Mouse (Mus musculus): ENCODE measurements at regions not wholly inside any gene's neighbourhood (a gene's known extent, or its start where the extent isn't known, plus 50 kb on each side); places are given as distances from the start of the nearest gene placed in this dataset.

DNA sequence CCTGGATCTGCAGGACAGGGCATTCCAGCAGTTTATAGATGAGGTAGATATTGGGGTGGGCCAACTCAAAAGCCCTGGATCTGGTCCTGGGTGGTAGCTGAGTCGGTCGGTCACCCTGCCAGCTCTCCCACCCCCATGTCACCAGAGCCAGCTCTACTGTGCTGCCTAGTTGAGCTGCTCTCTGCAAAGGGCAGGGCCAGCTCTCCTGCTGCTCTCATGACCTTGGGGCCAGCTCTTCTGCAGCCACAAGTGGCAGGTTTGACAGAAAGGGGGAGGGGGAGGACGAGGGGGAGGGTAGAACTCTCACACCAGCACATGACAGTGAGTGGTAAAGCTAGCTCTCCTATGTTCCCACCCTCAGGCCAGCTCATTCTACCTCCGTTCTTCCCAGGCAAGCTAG is 584.3 kb downstream of the Slc4a3 start:
- TF ChIP-seq EP300 (IDR thresholded peaks at IDR 0.05; ENCODE audit: insufficient read depth, low read depth, low read length), result no peak
- no peak for TF ChIP-seq POLR2A (IDR thresholded peaks at IDR 0.05; ENCODE audit: insufficient read depth, low read length)
- TF ChIP-seq CTCF (IDR thresholded peaks at IDR 0.05; ENCODE audit: low read depth, low read length), result no peak
